Mouse (Mus musculus): Measurements from ENCODE around the gene Ccdc78. TPM values are rescaled to one million over a fixed set of nuclear protein-coding genes. Genes with fewer than 3 reads are reported as not detected.

The Ccdc78 gene
- total and polyA plus RNA-seq, 3 experiments, result 0.08 to 0.85 TPM; not detected in 1

- TF ChIP-seq ZNF384 (IDR thresholded peaks at IDR 0.05; ENCODE audit: low read depth, low read length) (no peak), CHD1 (IDR thresholded peaks at IDR 0.05; ENCODE audit: low read depth, low read length) (no peak), GABPA (IDR thresholded peaks at IDR 0.05; ENCODE audit: low read depth, low read length) (no peak), MAX (IDR thresholded peaks at IDR 0.05; ENCODE audit: low read length) (no peak), USF1 (IDR thresholded peaks at IDR 0.05; ENCODE audit: low read depth, low read length) (no peak), GATA1 (IDR thresholded peaks at IDR 0.05; ENCODE audit: low read depth, low read length) (no peak), KAT2A (conservative IDR thresholded peaks at IDR 0.05; ENCODE audit: low read depth, low read length) (no peak), ZMIZ1 (IDR thresholded peaks at IDR 0.05; ENCODE audit: low read depth, low read length) (no peak), E2F4 (IDR thresholded peaks at IDR 0.05; ENCODE audit: borderline replicate concordance, low read depth, low read length) (no peak), TAL1 (IDR thresholded peaks at IDR 0.05; ENCODE audit: low read length) (no peak), MYC (IDR thresholded peaks at IDR 0.05; ENCODE audit: low read depth, low read length) (no peak), ZC3H11A (IDR thresholded peaks at IDR 0.05; ENCODE audit: low read depth, low read length) (no peak), USF2 (IDR thresholded peaks at IDR 0.05; ENCODE audit: borderline replicate concordance in 1 of 2, insufficient read depth in 1 of 2, low read depth in 1 of 2, low read length in 2 of 2) (no peak), RAD21 (IDR thresholded peaks at IDR 0.05; ENCODE audit: low read depth, low read length) (no peak), ZKSCAN1 (IDR thresholded peaks at IDR 0.05; ENCODE audit: low read depth, low read length) (no peak), TCF12 (IDR thresholded peaks at IDR 0.05; ENCODE audit: low read depth, low read length) (no peak), NRF1 (IDR thresholded peaks at IDR 0.05; ENCODE audit: insufficient read depth, low read depth, low read length, poor library complexity, severe bottlenecking) (no peak)
- Histone ChIP-seq H3K27ac (ENCODE audit: control insufficient read depth, low read depth, low read length) (no peak overlapping the region), H3K9me3 (replicated peaks; ENCODE audit: insufficient read depth, low read length) (no peaks in the 10 kb centered on the region), H3K4me3 (ENCODE audit: control insufficient read depth in 1 of 2, insufficient read depth in 1 of 2, low read depth in 2 of 2, low read length in 2 of 2) (no peak overlapping the region), H3K79me2 (ENCODE audit: control insufficient read depth, insufficient read depth, low read length, poor library complexity) (peaks cover 8% of the 10 kb centered on the region), H3K4me1 (ENCODE audit: control insufficient read depth in 1 of 2, insufficient read depth in 2 of 2, low read length in 2 of 2) (peaks cover 0 to 10% of the 10 kb centered on the region in 2 experiments; a peak in 3 of 4 replicates), H3K9ac (ENCODE audit: control insufficient read depth, low read depth, low read length, poor library complexity, severe bottlenecking) (no peak overlapping the region), H3K36me3 (ENCODE audit: control insufficient read depth in 1 of 2, insufficient read depth in 2 of 2, low read length in 2 of 2) (peaks cover 0 to 2% of the 10 kb centered on the region in 2 experiments; a peak in 2 of 4 replicates), H3K27me3 (ENCODE audit: control insufficient read depth in 1 of 2, insufficient read depth in 2 of 2, low read length in 2 of 2) (no peaks in the 10 kb centered on the region)
- DNase-seq (ENCODE audit: low read depth, low spot score), result no peak
Observed at GRCm38 (mm10) chr17:25777948-25778347, 8.4 kb upstream of the Ccdc78 start.

- Histone ChIP-seq H3K79me2 (ENCODE audit: control insufficient read depth, insufficient read depth, low read length, poor library complexity) (no peaks in the 10 kb centered on the region), H3K4me3 (ENCODE audit: control insufficient read depth in 1 of 2, insufficient read depth in 1 of 2, low read depth in 2 of 2, low read length in 2 of 2) (no peak overlapping the region), H3K9ac (ENCODE audit: control insufficient read depth, low read depth, low read length, poor library complexity, severe bottlenecking) (no peak overlapping the region), H3K4me1 (ENCODE audit: control insufficient read depth in 1 of 2, insufficient read depth in 2 of 2, low read length in 2 of 2) (no peaks in the 10 kb centered on the region), H3K36me3 (ENCODE audit: control insufficient read depth in 1 of 2, insufficient read depth in 2 of 2, low read length in 2 of 2) (peaks cover 0 to 2% of the 10 kb centered on the region in 2 experiments; a peak in 2 of 4 replicates), H3K27ac (ENCODE audit: control insufficient read depth, low read depth, low read length) (no peak overlapping the region), H3K27me3 (ENCODE audit: control insufficient read depth in 1 of 2, insufficient read depth in 2 of 2, low read length in 2 of 2) (no peaks in the 10 kb centered on the region), H3K9me3 (replicated peaks; ENCODE audit: insufficient read depth, low read length) (no peaks in the 10 kb centered on the region)
- no peak for TF ChIP-seq MAZ (IDR thresholded peaks at IDR 0.05; ENCODE audit: low read depth, low read length)
- TF ChIP-seq ELF1 (IDR thresholded peaks at IDR 0.05; ENCODE audit: low read depth, low read length), result 0 out of 2 replicates have a peak, but pooled peaks have one; percentile 4
- no peak for DNase-seq (ENCODE audit: low read depth, low spot score)
Observed at GRCm38 (mm10) chr17:25781339-25781738, 5.0 kb upstream of the Ccdc78 start.

Measured in MEL (cell line).